Mouse (Mus musculus) Patski (cell line): ENCODE data around the gene Cirbp. TPM values are rescaled to one million over a fixed set of nuclear protein-coding genes. Genes with fewer than 3 reads are reported as not detected.

Experiments used
- ATAC-seq: fragments of 100-300 bp; one replicate; pipeline ENCODE4 v1.8.0; 2021
- CTCF ChIA-PET: fragments of 350-600 bp; sonication (Branson Sonifier 250); formaldehyde crosslinking; loops from one replicate; lab custom pipeline; 2022; ENCODE audit warnings: inconsistent platforms; lab: Charles Lee
- POLR2A ChIA-PET: fragments of 350-600 bp; sonication (Branson Sonifier 250); formaldehyde crosslinking; loops from one replicate; lab custom pipeline; 2022; ENCODE audit warnings: antibody characterized with exemption, inconsistent platforms; lab: Charles Lee
- DNase-seq: peaks from one replicate; pipeline ENCODE4 v3.0.0-alpha.2; 2011; ENCODE audit warnings: low read depth, low spot score
- H3K27me3 ChIP-seq: fragments of 371-371 bp; one replicate; pipeline ENCODE4 v1.5.1; 2021
- CTCF ChIP-seq: fragments of 100-300 bp; IDR thresholded peaks from one replicate; pipeline ENCODE4 v1.5.1; 2021
- in situ Hi-C: fragments of 300-500 bp; cut with MboI; formaldehyde crosslinking; loops from 3 replicates; pipeline ENCODE4 v1.11.1; 2018; ENCODE audit warnings: low pct_unique_long_range_greater_than_20kb, mixed read lengths
- polyA plus RNA-seq: library from polyadenylated mRNA; unstranded; gene quantifications from one replicate; pipeline ENCODE4 v1.2.3, GENCODE M21; 2021

The Cirbp gene
- polyA plus RNA-seq, 1 experiment from 2014 or later = 62.1 TPM

DNA sequence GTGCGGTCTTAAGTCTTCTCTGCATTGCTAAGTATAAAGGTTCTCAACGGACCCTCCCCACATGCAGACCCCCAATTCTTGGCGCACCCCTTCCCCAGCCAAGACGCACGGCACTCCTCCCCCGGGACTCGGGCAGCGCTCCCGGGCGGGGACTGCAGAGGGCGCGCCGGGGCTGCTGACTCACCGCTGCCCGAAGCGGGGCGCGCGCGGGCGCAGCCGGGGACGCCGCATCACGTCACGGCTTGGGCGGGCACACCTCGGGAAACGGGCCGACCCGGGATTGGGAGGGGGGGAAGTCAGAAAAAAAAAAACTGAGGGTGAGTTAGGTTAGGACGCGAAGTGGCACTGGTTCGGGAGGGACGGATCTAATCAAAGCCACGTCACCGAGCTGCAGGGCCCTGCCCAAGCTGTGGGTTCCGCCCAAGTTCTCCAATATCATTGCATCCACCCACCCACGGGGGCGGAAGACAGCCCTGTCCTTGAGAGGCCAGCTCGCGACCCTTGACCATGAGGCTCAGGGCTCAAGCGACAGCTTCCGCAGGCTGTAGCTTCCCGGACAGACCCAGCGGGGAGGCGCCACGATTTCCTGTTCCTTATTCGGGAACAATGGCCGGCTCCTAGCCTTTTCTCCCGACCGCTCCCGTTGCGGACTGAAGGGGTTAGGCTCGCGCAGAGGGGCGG is 17.0 kb upstream of the Cirbp start:
- in situ Hi-C loops = no loop called here
- POLR2A ChIA-PET = interaction anchor here (1.0 to 15.5 kb wide), 2 partner anchors 8 to 14 kb away, joined by 4 to 191 read pairs; partner anchors contain the start of gene Cirbp
- peak; percentile 4 for ATAC-seq
- TF ChIP-seq CTCF = no peak
- CTCF ChIA-PET = interaction anchor here (1.6 kb wide), 1 partner anchor 17 kb away, joined by 9 read pairs; the partner anchor contains the start of gene Cirbp
- H3K27me3 ChIP-seq = no peaks in the 10 kb centered on the region
- no peak for DNase-seq

DNA sequence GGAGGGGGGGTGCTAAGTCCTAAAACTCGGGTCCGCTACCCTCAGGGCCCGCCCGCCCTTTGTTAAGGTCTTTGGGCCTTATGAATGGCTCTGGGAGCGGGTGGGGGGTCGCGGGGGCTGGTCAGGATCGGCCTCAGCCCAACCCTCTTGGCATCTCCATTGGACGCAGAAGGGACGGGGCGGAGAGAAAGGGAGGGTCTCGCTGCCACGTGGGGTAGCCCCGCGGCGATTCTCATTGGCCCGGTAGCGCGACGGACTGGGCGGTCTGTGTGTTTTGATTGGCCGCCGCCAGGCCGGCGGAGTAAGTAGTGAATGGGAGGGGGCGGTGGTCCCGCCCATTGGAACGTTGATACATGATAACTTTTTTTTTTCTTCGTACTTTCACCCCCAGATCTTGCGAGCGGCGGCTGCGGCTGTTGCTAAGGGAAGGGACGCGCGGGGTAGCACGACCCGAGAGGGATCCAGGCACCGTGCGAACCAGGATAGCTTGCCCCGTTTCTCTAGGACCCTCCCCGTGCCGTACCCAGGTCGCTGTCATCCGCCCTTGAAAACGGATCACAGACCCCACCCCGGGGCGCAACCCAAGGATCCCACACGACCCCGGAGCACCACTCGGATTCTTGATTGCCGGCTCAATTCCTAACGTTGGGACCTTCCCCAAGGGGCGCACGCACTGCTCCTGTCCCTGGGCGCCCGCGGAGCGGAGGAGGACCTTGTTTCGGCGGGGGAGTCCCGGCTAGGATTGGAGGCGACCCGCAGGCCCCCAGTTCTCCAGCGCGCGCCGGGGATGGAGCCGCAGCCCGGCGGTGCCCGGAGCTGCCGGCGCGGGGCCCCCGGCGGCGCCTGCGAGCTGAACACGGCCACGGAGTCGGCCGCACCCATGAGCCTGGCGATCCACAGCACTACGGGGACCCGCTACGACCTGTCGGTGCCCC is 16.2 kb upstream of the Cirbp start:
- DNase-seq (no peak), ATAC-seq (peak; percentile 22)
- TF ChIP-seq CTCF = no peak
- ChIA-PET POLR2A (interaction anchor here (15.5 kb wide), 1 partner anchor 13 kb away, joined by 191 read pairs; the partner anchor contains the start of gene Cirbp), CTCF (interaction anchor here (1.6 kb wide), 1 partner anchor 16 kb away, joined by 9 read pairs; the partner anchor contains the start of gene Cirbp)
- in situ Hi-C loops = no loop called here
- no peaks in the 10 kb centered on the region for H3K27me3 ChIP-seq

DNA sequence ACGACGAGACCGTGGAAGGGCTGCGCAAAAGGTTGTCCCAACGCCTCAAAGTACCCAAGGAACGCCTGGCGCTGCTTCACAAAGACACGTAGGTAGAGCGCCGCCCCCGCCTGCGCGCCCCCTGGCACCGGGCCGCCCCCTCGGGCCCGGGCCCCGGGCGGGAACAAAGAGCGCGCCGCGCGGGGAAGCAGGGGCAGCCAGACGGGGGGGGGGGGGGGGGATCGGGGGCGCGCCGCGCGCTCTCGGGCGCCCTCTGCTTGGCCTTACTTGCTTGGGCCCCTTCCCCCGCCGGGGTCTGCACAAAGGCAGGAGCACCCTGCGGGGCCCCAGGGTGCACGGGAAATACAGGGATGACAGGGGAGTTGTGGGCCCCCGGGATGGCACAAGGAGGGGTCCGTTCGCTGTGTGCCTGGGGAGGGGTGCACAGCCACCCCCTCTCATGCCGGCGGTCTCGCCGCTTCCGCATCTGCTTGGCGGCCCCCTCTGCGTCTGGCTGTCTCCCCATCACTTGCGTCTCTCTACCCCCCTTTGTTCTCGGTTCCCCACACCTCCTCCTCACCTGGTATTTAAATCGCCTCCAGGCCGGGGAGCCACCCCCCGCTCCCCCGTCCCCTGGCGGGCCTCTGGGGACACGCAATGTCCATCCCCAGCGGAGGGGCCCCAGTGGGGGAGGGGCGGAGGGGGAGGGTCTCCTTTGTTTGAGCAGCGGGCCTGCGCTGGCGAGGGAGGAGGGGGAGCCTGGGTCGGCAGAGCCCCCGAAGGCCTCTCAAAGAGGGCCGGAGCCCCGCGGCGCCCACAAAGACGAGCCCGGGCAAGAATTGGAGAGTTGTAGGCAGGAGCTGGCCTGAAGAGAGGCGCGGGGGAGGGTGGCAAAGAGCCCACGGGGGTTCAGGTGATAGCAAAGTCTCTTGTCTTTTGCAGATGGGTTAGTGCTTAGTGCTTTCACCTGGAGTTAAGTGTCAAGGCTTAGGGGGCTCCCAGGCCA is 15.3 kb upstream of the Cirbp start:
- ATAC-seq (no peak), DNase-seq (no peak)
- ChIA-PET CTCF (interaction anchor here (0.9 to 7.0 kb wide), 2 partner anchors 10 to 15 kb away, joined by 3 to 69 read pairs; partner anchors contain the start of gene Cirbp), POLR2A (interaction anchor here (1.4 to 15.5 kb wide), 3 partner anchors 12 to 97 kb away, joined by 3 to 191 read pairs (median 3); partner anchors contain the start of gene Cirbp)
- no peak for TF ChIP-seq CTCF
- in situ Hi-C loops = no loop called here
- no peaks in the 10 kb centered on the region for H3K27me3 ChIP-seq

DNA sequence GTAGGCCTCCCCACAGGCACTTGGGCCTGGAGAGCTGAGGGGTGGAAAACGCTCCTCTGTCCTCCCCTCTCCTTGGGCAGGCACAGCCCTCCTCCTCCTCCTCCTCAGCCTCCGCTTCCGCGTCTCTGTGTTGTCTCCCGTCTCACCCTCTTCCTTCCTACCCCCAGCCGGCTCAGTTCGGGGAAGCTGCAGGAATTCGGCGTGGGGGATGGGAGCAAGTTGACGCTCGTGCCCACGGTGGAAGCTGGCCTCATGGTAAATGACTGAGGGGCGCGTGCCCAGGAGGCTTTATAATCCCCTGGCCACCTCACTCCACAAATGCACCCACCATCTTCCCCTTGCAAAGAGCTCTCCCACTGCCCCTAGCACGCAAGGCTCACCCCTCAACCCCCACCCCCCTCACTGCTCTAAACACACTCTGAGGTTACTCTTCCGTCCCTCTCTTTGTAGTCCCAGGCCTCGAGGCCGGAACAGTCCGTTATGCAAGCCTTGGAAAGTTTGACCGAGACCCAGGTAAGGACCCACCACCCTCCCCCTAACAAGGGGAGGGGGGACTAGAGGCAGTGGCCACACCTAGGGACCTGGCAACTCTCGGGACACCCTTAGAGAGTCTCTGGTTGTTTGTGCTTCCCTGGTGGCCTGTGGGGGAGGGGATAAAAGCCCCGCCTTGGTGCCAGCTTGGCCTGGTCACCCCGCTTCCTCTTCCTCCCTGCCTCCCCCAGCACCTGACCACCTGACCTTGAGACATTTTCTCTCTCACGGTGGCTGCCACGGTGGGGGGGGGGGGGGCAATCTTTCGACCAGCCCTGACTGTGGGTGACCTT is 14.4 kb upstream of the Cirbp start:
- no peaks in the 10 kb centered on the region for H3K27me3 ChIP-seq
- in situ Hi-C loops = no loop called here
- CTCF ChIA-PET = interaction anchor here (0.9 to 7.0 kb wide), 2 partner anchors 9 to 14 kb away, joined by 3 to 69 read pairs; partner anchors contain the start of gene Cirbp

DNA sequence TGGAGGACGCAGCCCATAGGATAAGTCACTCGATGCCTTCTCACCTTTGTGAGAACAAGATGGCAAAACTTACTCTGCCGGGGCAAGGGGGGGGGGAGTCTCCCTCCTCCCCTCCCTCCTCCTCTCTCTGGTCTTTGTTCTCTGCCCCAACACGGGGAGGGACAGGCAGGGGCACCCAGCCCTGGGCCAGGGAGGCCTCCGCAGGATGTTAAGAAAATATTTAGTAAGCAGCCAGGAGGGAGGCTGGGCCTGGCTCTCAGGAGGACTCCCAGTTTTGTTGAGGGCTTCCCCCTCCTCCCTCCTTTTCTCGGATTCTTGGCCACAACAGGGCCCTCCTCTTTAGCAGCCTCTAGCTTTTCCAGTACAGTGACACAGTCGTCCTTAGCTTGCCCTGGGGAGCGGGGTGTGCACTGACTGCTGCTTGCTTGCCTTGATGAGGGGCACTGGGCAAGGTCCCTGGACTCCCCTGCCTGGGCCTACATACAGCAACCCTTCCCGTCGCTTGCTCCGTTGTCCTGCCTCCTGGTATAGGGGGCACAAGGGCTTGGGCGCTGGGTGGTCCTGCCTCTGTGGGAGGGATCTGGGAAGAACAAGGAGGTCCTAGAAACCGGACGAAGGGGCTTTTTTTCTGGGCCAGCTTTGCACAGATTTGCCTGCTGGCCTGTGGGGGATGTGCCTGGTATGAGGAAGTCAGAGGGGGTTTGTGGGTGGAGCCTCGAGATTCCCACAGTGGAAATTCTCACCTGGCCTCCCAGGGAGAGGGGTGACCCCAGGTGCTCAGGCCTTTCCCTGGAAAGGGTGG is 13.5 kb upstream of the Cirbp start:
- DNase-seq (peak; percentile 77), ATAC-seq (peak; percentile 0)
- H3K27me3 ChIP-seq = no peaks in the 10 kb centered on the region
- ChIA-PET POLR2A (interaction anchor here (0.8 to 15.5 kb wide), 5 partner anchors 11 to 224 kb away, joined by 3 to 191 read pairs (median 3); partner anchors contain the start of genes Cirbp and Cnn2), CTCF (interaction anchor here (7.0 kb wide), 1 partner anchor 13 kb away, joined by 69 read pairs; the partner anchor contains the start of gene Cirbp)
- no peak for TF ChIP-seq CTCF
- in situ Hi-C loops = no loop called here

More for the DNA sequence above, 14.4 kb upstream of the Cirbp start:
- TF ChIP-seq CTCF = no peak
- POLR2A ChIA-PET = interaction anchor here (0.7 to 15.5 kb wide), 4 partner anchors 11 to 108 kb away, joined by 3 to 191 read pairs (median 4); partner anchors contain the start of gene Cirbp
- ATAC-seq (no peak), DNase-seq (no peak)

DNA sequence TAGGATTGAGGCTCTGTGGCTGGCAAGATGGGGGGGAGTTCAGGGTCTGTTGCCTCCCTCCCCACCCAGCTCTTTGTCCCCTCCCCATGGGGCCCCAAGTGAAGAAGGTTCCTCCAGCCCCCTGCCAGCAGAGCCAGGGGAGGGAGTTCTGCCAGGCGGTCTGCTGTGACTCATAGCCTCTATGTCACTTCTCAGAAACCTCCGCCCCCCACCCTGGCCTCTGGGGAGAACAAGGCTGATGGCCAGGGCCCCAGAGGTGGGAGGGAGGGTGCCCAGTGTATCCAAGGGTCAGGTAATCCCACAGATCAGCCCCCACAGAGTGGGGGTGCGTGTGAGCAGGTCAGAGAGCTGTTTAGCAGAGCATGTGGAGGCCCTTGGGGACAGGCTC is 12.9 kb upstream of the Cirbp start:
- in situ Hi-C loops = no loop called here
- peak; percentile 90 for DNase-seq
- no peaks in the 10 kb centered on the region for H3K27me3 ChIP-seq
- POLR2A ChIA-PET = interaction anchor here (0.8 to 15.5 kb wide), 3 partner anchors 10 to 225 kb away, joined by 3 to 191 read pairs (median 3); partner anchors contain the start of genes Cirbp and Cnn2
- ATAC-seq = peak; percentile 14
- CTCF ChIA-PET = interaction anchor here (0.9 to 7.0 kb wide), 2 partner anchors 9 to 12 kb away, joined by 3 to 69 read pairs; partner anchors contain the start of gene Cirbp
- no peak for TF ChIP-seq CTCF

DNA sequence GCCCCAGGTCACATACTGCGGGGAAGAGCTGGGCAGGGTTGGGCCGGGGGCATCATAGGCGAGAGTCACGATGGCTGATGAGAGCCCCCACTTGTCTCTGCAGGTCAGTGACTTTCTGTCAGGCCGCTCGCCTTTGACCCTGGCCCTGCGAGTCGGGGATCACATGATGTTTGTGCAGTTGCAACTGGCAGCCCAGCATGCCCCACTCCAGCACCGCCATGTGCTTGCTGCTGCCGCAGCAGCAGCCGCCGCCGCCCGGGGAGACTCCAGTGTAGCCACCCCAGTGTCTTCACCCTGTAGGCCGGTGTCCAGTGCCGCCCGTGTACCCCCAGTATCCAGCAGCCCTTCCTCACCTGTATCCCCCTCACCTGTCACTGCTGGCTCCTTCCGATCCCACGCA is 12.1 kb upstream of the Cirbp start:
- no peak for TF ChIP-seq CTCF
- POLR2A ChIA-PET = interaction anchor here (2.0 to 15.5 kb wide), 2 partner anchors 9 to 166 kb away, joined by 5 to 191 read pairs; partner anchors contain the start of gene Cirbp
- in situ Hi-C loops = no loop called here

More for the DNA sequence above, 12.1 kb upstream of the Cirbp start:
- no peaks in the 10 kb centered on the region for H3K27me3 ChIP-seq
- ATAC-seq (no peak), DNase-seq (no peak)
- CTCF ChIA-PET = interaction anchor here (0.9 to 7.0 kb wide), 2 partner anchors 8 to 12 kb away, joined by 3 to 69 read pairs; partner anchors contain the start of gene Cirbp
